Mouse (Mus musculus) spleen, adult 2 months (tissue): ENCODE results near the gene Gm20683.

Source experiments
- CTCF ChIP-seq: fragments of 200-500 bp; IDR thresholded peaks from 2 replicates; pipeline ENCODE4 v1.5.1; 2011; ENCODE audit warnings: mild to moderate bottlenecking, inconsistent platforms; ENCODE audit not compliant: insufficient read depth, insufficient read length, insufficient replicate concordance; ENCODE audit errors: extremely low read depth
- POLR2A ChIP-seq: fragments of 200-500 bp; IDR thresholded peaks from 2 replicates; pipeline ENCODE4 v1.6.1; 2011; ENCODE audit warnings: low read depth, low read length, inconsistent platforms

GRCm38 (mm10) chr17:25864311-25864710, 22.7 kb upstream of the Gm20683 start:
- TF ChIP-seq CTCF (no peak), POLR2A (no peak)
